Mouse (Mus musculus) hindbrain, postnatal 0 days (tissue): ENCODE measurements at regions not wholly inside any gene's neighbourhood (a gene's known extent, or its start where the extent isn't known, plus 50 kb on each side); places are given as distances from the start of the nearest gene placed in this dataset.

ENCODE experiments used
- ATAC-seq: fragments of 200-750 bp; cut with Nextera tagmentation; 2 replicates; pipeline ENCODE4 v1.8.0; 2017; ENCODE audit warnings: mild to moderate bottlenecking, moderate TSS enrichment, moderate library complexity
- DNase-seq: peaks from one replicate; pipeline ENCODE4 v3.0.0-alpha.2; 2015; ENCODE audit warnings: low spot score
- H3K27ac ChIP-seq: fragments of 300-500 bp; sonication (generic); 2 replicates; pipeline ENCODE4 v1.5.1; 2014; ENCODE audit warnings: mild to moderate bottlenecking
- H3K27me3 ChIP-seq: fragments of 300-500 bp; sonication (generic); 2 replicates; pipeline ENCODE4 v1.6.1; 2014; ENCODE audit warnings: low read length, mixed read lengths; ENCODE audit not compliant: insufficient read depth
- H3K36me3 ChIP-seq: fragments of 300-500 bp; sonication (generic); 2 replicates; pipeline ENCODE4 v1.6.1; 2014; ENCODE audit warnings: low read length, mixed read lengths; ENCODE audit not compliant: insufficient read depth
- H3K4me1 ChIP-seq: fragments of 300-500 bp; sonication (generic); 2 replicates; pipeline ENCODE4 v1.6.1; 2014; ENCODE audit warnings: antibody characterized with exemption, low read length, mixed read lengths; ENCODE audit not compliant: insufficient read depth
- H3K4me2 ChIP-seq: fragments of 300-500 bp; sonication (generic); 2 replicates; pipeline ENCODE4 v1.6.1; 2014; ENCODE audit warnings: low read depth, mild to moderate bottlenecking, low read length, moderate library complexity, mixed read lengths
- H3K4me3 ChIP-seq: fragments of 300-500 bp; sonication (generic); 2 replicates; pipeline ENCODE4 v1.5.1; 2014; ENCODE audit warnings: low read length
- H3K9ac ChIP-seq: fragments of 300-500 bp; sonication (generic); replicated peaks from 2 replicates; pipeline ENCODE4 v1.6.1; 2014; ENCODE audit warnings: mild to moderate bottlenecking, low read length, moderate library complexity, mixed read lengths
- H3K9me3 ChIP-seq: fragments of 300-500 bp; sonication (generic); 2 replicates; pipeline ENCODE4 v1.6.1; 2016; ENCODE audit warnings: low read length, mixed read lengths
- CTCF ChIP-seq: IDR thresholded peaks from 2 replicates; pipeline ENCODE4 v1.5.1; 2016; ENCODE audit warnings: antibody characterized with exemption, control low read depth, low read depth
- WGBS: fragments of 180-500 bp; shearing (Covaris S2); extraction: QIAGEN DNeasy Blood & Tissue Kit; methylation state at CpG from one replicate; pipeline ENCODE4 v1.1.7; 2014; 5-methylcytosine and 5-hydroxymethylcytosine counted together

DNA sequence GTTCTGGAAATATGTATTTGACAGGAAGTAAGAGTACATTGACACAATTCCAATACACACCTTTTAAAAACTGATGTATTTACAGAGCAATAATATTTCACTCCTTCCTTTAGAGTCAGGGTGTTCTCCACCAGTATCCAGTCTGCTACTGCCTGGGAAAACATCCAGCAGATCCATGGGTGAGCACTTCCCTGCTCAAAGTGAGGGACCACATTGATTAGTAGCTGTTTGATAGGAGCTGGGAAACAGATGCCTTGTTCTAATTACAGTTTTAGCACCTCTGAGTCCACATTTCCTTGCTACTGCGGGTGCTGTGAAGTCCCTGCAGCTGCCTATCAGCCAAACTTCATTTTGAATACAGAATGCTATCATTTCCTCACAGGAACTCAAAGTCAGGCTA lies 53.3 kb upstream of the Tmeff2 start:
- Histone ChIP-seq H3K4me3 (no peak overlapping the region), H3K36me3 (no peaks in the 10 kb centered on the region), H3K27ac (no peak overlapping the region), H3K4me2 (no peak overlapping the region), H3K9me3 (no peaks in the 10 kb centered on the region), H3K4me1 (no peaks in the 10 kb centered on the region), H3K9ac (no peak overlapping the region), H3K27me3 (no peaks in the 10 kb centered on the region)
- no peak for TF ChIP-seq CTCF
- DNase-seq (peak; percentile 7), ATAC-seq (no peak)
- 78% methylated on average over 1 of the region's 1 CpGs for WGBS
